Mouse (Mus musculus) heart, postnatal 0 days (tissue): ENCODE results near the gene Marc2.

Experiments used
- CTCF ChIP-seq: IDR thresholded peaks from 2 replicates; pipeline ENCODE4 v1.5.1; 2016; ENCODE audit warnings: antibody characterized with exemption, control low read depth, low read depth
- EP300 ChIP-seq: IDR thresholded peaks from 2 replicates; pipeline ENCODE4 v1.6.1; 2016; ENCODE audit warnings: antibody characterized with exemption, low read depth

DNA sequence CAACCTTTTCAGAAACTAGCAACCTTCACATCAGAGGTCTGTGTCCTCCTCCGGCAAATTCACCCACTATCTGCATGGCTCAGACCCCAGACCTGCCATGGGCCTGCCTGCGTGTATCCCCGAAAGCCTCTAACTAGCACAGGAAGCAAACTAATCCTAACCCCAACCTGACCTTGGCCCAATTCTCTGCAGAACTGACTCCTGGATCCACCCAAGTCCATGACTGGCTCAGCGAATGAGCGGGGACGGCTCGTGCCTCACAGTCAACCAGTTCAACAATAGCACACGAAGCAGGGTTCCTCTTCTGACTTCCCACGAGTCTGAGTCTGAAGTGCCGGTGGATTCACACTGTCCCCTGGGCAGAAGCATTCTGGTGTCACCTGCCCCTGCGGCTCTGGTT is 27.7 kb upstream of the Marc2 start:
- no peak for TF ChIP-seq CTCF
- TF ChIP-seq EP300, result no peak
